Mouse (Mus musculus): Measurements from ENCODE around the gene Cstl1. TPM values are rescaled to one million over a fixed set of nuclear protein-coding genes. Genes with fewer than 3 reads are reported as not detected.

Cstl1 gene
- polyA plus RNA-seq (2014; fragmentation: Nextera tagmentation; extraction: Ambion mirVana): not detected in 2 replicates

GRCm38 (mm10) chr2:148750058-148750457 lies at the start of gene Cstl1:
Cstl1 (plus strand) TSS chr2:148750358.
- no peak within 1 kb of the TSS for H3K4me2 ChIP-seq (replicated peaks; ENCODE audit: low read depth, low read length)
- H3K9me3 ChIP-seq (ENCODE audit: control insufficient read depth, low read length): no peaks in the 10 kb centered on the region
- no peaks in the 10 kb centered on the region for H3K4me1 ChIP-seq (ENCODE audit: control insufficient read depth, insufficient read depth, low read length)
- no peak for ATAC-seq (ENCODE audit: low FRiP score, low TSS enrichment)
- no peaks in the 10 kb centered on the region for H3K27me3 ChIP-seq (ENCODE audit: control insufficient read depth, insufficient read depth, low read length)
- H3K4me3 ChIP-seq (ENCODE audit: low read length): no peak within 1 kb of the TSS
- no peak within 1 kb of the TSS for H3K27ac ChIP-seq (ENCODE audit: low read depth, low read length)
- no peaks in the 10 kb centered on the region for H3K36me3 ChIP-seq (ENCODE audit: control insufficient read depth, insufficient read depth, low read length)
- WGBS: 77% methylated on average over 1 of the region's 1 CpGs
- H3K9ac ChIP-seq (ENCODE audit: low read depth, low read length): no peak within 1 kb of the TSS

DNA sequence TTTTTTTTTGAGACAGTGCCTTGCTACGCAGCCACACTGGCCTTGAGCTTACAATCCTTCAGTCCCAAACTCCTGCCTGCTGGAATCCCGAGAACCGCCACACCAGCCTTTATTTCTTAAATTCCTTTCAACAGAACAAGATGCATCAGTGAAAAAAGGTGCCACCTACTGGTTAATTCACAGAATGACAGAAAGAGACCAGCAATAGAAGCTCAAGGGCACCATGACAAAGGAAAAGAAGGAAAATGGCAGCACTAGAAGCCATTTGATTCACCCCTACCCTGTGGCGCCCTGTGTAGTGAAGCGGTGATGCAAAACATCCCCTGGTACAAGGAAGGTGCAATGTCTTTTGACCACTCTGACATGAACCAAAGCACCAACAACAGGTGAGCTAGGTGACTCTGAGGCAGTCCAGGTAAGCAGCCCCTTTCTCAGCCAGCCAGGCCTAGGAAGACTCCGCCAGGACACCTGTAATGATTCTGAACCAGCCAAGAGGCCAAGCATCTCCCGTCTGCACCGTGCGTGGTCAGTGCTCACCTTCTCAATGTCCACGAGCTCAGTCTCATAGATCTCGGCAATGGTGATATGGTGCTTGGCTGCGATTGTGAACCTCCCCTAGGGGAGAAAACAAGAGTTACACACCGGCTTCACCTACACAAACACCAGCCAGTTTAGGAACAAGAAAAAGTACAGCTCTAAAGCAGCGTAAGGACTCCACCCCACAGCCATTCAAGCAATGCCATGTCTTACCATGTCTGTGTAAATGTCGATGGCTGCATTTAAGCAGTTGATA lies 43.6 kb upstream of the Cstl1 start:
- H3K4me2 ChIP-seq (replicated peaks; ENCODE audit: low read depth, low read length): no peak overlapping the region
- no peaks in the 10 kb centered on the region for H3K27me3 ChIP-seq (ENCODE audit: control insufficient read depth, insufficient read depth, low read length)
- H3K27ac ChIP-seq (ENCODE audit: low read depth, low read length): no peak overlapping the region
- no peaks in the 10 kb centered on the region for H3K9me3 ChIP-seq (ENCODE audit: control insufficient read depth, low read length)
- no peak overlapping the region for H3K4me3 ChIP-seq (ENCODE audit: low read length)
- peak; percentile 43; the same call in 1 of the 2 replicates for ATAC-seq (ENCODE audit: low FRiP score, low TSS enrichment)
- 82% methylated on average over 15 of the region's 15 CpGs for WGBS
- H3K36me3 ChIP-seq (ENCODE audit: control insufficient read depth, insufficient read depth, low read length): 0 out of 2 replicates have a peak, but pooled peaks cover 5% of the 10 kb centered on the region
- H3K4me1 ChIP-seq (ENCODE audit: control insufficient read depth, insufficient read depth, low read length): no peaks in the 10 kb centered on the region
- H3K9ac ChIP-seq (ENCODE audit: low read depth, low read length): no peak overlapping the region

DNA sequence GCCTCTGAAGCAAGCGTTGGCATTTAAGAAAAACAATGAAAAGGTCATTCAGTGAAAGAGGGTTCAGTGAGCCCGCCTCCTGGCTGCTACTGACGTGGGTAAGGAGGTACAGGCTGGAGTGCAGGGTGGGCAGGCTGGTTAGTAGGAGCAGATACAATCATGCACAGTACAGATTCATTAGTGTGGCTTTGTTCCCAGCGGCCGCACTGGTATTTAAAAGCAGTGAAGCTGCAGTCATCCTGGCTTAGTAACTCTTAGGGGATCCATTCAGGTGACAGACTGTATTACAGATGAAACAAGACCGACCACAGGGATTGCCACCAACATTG lies 43.0 kb upstream of the Cstl1 start:
- no peak for ATAC-seq (ENCODE audit: low FRiP score, low TSS enrichment)
- H3K36me3 ChIP-seq (ENCODE audit: control insufficient read depth, insufficient read depth, low read length): 0 out of 2 replicates have a peak, but pooled peaks cover 5% of the 10 kb centered on the region
- H3K9me3 ChIP-seq (ENCODE audit: control insufficient read depth, low read length): no peaks in the 10 kb centered on the region
- WGBS: 78% methylated on average over 6 of the region's 6 CpGs
- H3K27ac ChIP-seq (ENCODE audit: low read depth, low read length): no peak overlapping the region
- H3K27me3 ChIP-seq (ENCODE audit: control insufficient read depth, insufficient read depth, low read length): no peaks in the 10 kb centered on the region
- H3K9ac ChIP-seq (ENCODE audit: low read depth, low read length): no peak overlapping the region
- no peak overlapping the region for H3K4me2 ChIP-seq (replicated peaks; ENCODE audit: low read depth, low read length)
- H3K4me3 ChIP-seq (ENCODE audit: low read length): no peak overlapping the region
- H3K4me1 ChIP-seq (ENCODE audit: control insufficient read depth, insufficient read depth, low read length): no peaks in the 10 kb centered on the region

GRCm38 (mm10) chr2:148712326-148712725 lies 37.8 kb upstream of the Cstl1 start:
- Histone ChIP-seq H3K4me1 (ENCODE audit: control insufficient read depth, insufficient read depth, low read length) (no peaks in the 10 kb centered on the region), H3K36me3 (ENCODE audit: control insufficient read depth, insufficient read depth, low read length) (no peaks in the 10 kb centered on the region), H3K9me3 (ENCODE audit: control insufficient read depth, low read length) (no peaks in the 10 kb centered on the region), H3K4me2 (replicated peaks; ENCODE audit: low read depth, low read length) (no peak overlapping the region), H3K27me3 (ENCODE audit: control insufficient read depth, insufficient read depth, low read length) (no peaks in the 10 kb centered on the region), H3K9ac (ENCODE audit: low read depth, low read length) (no peak overlapping the region), H3K4me3 (ENCODE audit: low read length) (no peak overlapping the region), H3K27ac (ENCODE audit: low read depth, low read length) (no peak overlapping the region)
- 92% methylated on average over 3 of the region's 3 CpGs for WGBS
- no peak for ATAC-seq (ENCODE audit: low FRiP score, low TSS enrichment)

GRCm38 (mm10) chr2:148717072-148717471 lies 33.1 kb upstream of the Cstl1 start:
- no peaks in the 10 kb centered on the region for H3K4me1 ChIP-seq (ENCODE audit: control insufficient read depth, insufficient read depth, low read length)
- no peak for ATAC-seq (ENCODE audit: low FRiP score, low TSS enrichment)
- H3K27me3 ChIP-seq (ENCODE audit: control insufficient read depth, insufficient read depth, low read length): no peaks in the 10 kb centered on the region
- no peak overlapping the region for H3K27ac ChIP-seq (ENCODE audit: low read depth, low read length)
- no peaks in the 10 kb centered on the region for H3K9me3 ChIP-seq (ENCODE audit: control insufficient read depth, low read length)
- H3K4me3 ChIP-seq (ENCODE audit: low read length): no peak overlapping the region
- H3K36me3 ChIP-seq (ENCODE audit: control insufficient read depth, insufficient read depth, low read length): no peaks in the 10 kb centered on the region
- no peak overlapping the region for H3K9ac ChIP-seq (ENCODE audit: low read depth, low read length)
- H3K4me2 ChIP-seq (replicated peaks; ENCODE audit: low read depth, low read length): no peak overlapping the region
- WGBS: 60% methylated on average over 2 of the region's 2 CpGs

GRCm38 (mm10) chr2:148719271-148719995 lies 30.7 kb upstream of the Cstl1 start:
- Histone ChIP-seq H3K4me3 (ENCODE audit: low read length) (no peak overlapping the region), H3K27me3 (ENCODE audit: control insufficient read depth, insufficient read depth, low read length) (no peaks in the 10 kb centered on the region), H3K4me2 (replicated peaks; ENCODE audit: low read depth, low read length) (no peak overlapping the region), H3K9me3 (ENCODE audit: control insufficient read depth, low read length) (no peaks in the 10 kb centered on the region), H3K36me3 (ENCODE audit: control insufficient read depth, insufficient read depth, low read length) (no peaks in the 10 kb centered on the region), H3K9ac (ENCODE audit: low read depth, low read length) (no peak overlapping the region), H3K27ac (ENCODE audit: low read depth, low read length) (no peak overlapping the region), H3K4me1 (ENCODE audit: control insufficient read depth, insufficient read depth, low read length) (no peaks in the 10 kb centered on the region)
- 50% methylated on average over 2 of the region's 2 CpGs for WGBS
- ATAC-seq (ENCODE audit: low FRiP score, low TSS enrichment): no peak

GRCm38 (mm10) chr2:148731614-148732326 lies 18.4 kb upstream of the Cstl1 start:
- no peak overlapping the region for H3K27ac ChIP-seq (ENCODE audit: low read depth, low read length)
- under 1% methylated on average over 35 of the region's 35 CpGs for WGBS
- peak; percentile 68; the same call in 1 of the 2 replicates for ATAC-seq (ENCODE audit: low FRiP score, low TSS enrichment)

DNA sequence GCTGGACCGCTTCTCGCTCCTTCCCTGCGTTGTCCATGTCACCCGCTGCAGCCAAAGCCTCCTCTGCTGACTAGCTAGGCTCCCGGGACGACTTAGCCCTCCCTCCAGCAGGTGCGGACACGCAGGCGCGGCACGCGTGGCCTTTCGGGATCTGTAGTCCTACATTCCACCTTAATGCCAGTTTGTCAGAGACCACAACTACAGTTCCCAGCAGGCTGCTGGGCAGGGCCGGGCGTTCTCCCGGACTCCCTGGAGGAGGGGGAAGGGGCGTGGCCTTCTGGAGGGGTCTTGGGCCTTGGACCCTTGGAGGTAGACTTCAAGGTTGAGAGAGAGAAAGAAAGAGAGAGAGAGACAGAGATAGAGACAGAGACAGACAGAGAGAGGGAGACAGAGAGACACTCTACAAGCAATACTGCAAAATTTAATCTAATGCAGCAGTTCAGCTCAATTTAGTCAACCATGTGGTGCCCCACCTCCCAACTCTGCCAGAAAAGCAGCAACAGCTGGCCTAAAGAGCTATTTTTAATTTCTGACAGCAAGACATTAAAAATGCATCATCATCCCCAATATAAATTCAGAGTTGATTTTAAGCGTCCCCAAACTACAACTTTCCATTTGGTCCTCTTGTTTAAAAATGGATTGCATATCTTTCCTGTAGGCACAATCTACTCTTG lies 17.7 kb upstream of the Cstl1 start, which contains the start of gene Napb:
Gene Napb, minus strand, starts transcription at position 141 of the 674 bp plus-strand sequence.
- ATAC-seq (ENCODE audit: low FRiP score, low TSS enrichment): peak; percentile 100
- no peaks in the 10 kb centered on the region for H3K27me3 ChIP-seq (ENCODE audit: control insufficient read depth, insufficient read depth, low read length)
- peaks cover 4% of the 10 kb centered on the region for H3K9me3 ChIP-seq (ENCODE audit: control insufficient read depth, low read length)
- WGBS: 3% methylated on average over 18 of the region's 18 CpGs
- no peaks in the 10 kb centered on the region for H3K4me1 ChIP-seq (ENCODE audit: control insufficient read depth, insufficient read depth, low read length)
- H3K4me3 ChIP-seq (ENCODE audit: low read length): peak within 1 kb of the TSS; percentile 82
- H3K27ac ChIP-seq (ENCODE audit: low read depth, low read length): no peak within 1 kb of the TSS
- peak within 1 kb of the TSS; percentile 74 for H3K9ac ChIP-seq (ENCODE audit: low read depth, low read length)
- H3K36me3 ChIP-seq (ENCODE audit: control insufficient read depth, insufficient read depth, low read length): no peaks in the 10 kb centered on the region
- peak within 1 kb of the TSS; percentile 86 for H3K4me2 ChIP-seq (replicated peaks; ENCODE audit: low read depth, low read length)

More at GRCm38 (mm10) chr2:148731614-148732326, 18.4 kb upstream of the Cstl1 start:
- Histone ChIP-seq H3K4me2 (replicated peaks; ENCODE audit: low read depth, low read length) (peak overlapping the region; percentile 86), H3K4me3 (ENCODE audit: low read length) (peak overlapping the region; percentile 82), H3K27me3 (ENCODE audit: control insufficient read depth, insufficient read depth, low read length) (no peaks in the 10 kb centered on the region), H3K9me3 (ENCODE audit: control insufficient read depth, low read length) (peaks cover 4% of the 10 kb centered on the region), H3K36me3 (ENCODE audit: control insufficient read depth, insufficient read depth, low read length) (no peaks in the 10 kb centered on the region), H3K9ac (ENCODE audit: low read depth, low read length) (peak overlapping the region; percentile 74), H3K4me1 (ENCODE audit: control insufficient read depth, insufficient read depth, low read length) (no peaks in the 10 kb centered on the region)

Measured in kidney, embryonic 14.5 days (tissue).